Mouse (Mus musculus): Measurements from ENCODE around the gene Cxcl14.

DNA sequence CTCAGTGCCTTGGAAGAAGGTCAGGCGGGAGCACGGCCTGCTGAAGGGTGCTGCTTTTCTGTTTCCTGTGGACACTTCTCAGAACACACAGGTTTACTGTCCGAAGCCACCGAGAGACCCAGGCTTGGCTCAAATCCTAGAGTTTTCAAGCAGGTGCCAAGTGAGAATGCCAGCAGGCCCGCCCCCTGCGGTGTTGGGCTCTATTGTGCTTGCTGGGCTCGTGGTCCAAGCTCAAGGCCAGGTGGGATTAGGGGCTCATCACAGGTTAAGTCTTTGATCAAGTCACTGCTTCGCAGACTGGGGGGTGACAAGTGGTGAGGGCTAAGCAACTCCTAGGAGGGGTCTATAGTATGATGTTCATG is 289 bp upstream of the Cxcl14 start:
- TF ChIP-seq POLR2A (IDR thresholded peaks at IDR 0.05; ENCODE audit: control insufficient read depth in 1 of 2, insufficient read depth in 1 of 2, low read depth in 1 of 2, low read length in 2 of 2, poor library complexity in 1 of 2) = no peak
- TF ChIP-seq CTCF (IDR thresholded peaks at IDR 0.05 in 2 of 3, conservative IDR thresholded peaks at IDR 0.05 in 1 of 3; ENCODE audit: control insufficient read depth in 1 of 3, insufficient read depth in 1 of 3, low read depth in 2 of 3, low read length in 3 of 3, poor library complexity in 1 of 3, severe bottlenecking in 1 of 3) = no peak
- TF ChIP-seq MAFK (IDR thresholded peaks at IDR 0.05; ENCODE audit: borderline replicate concordance, low read depth, low read length) = no peak
- TF ChIP-seq TCF12 (IDR thresholded peaks at IDR 0.05; ENCODE audit: low read depth, low read length) = no peak
- no peak for TF ChIP-seq HCFC1 (IDR thresholded peaks at IDR 0.05; ENCODE audit: low read depth, low read length)
- no peak for TF ChIP-seq MEF2A (IDR thresholded peaks at IDR 0.05; ENCODE audit: extremely low read depth, insufficient replicate concordance, low read depth, low read length, poor library complexity, severe bottlenecking)
- TF ChIP-seq ZKSCAN1 (IDR thresholded peaks at IDR 0.05; ENCODE audit: low read depth, low read length) = no peak
- no peak for TF ChIP-seq TAL1 (IDR thresholded peaks at IDR 0.05; ENCODE audit: low read length)
- TF ChIP-seq KAT2A (conservative IDR thresholded peaks at IDR 0.05; ENCODE audit: low read depth, low read length) = no peak
- no peak for TF ChIP-seq GATA1 (IDR thresholded peaks at IDR 0.05; ENCODE audit: low read depth, low read length)
- TF ChIP-seq ZMIZ1 (IDR thresholded peaks at IDR 0.05; ENCODE audit: low read depth, low read length) = no peak
- TF ChIP-seq ELF1 (IDR thresholded peaks at IDR 0.05; ENCODE audit: low read depth, low read length) = no peak
- no peak for TF ChIP-seq USF2 (IDR thresholded peaks at IDR 0.05; ENCODE audit: borderline replicate concordance in 1 of 2, insufficient read depth in 1 of 2, low read depth in 1 of 2, low read length in 2 of 2)
